Mouse (Mus musculus): ENCODE data around the gene Pigk. TPM values are rescaled to one million over a fixed set of nuclear protein-coding genes. Genes with fewer than 3 reads are reported as not detected.

Pigk gene
- total RNA-seq, 2 experiments from 2014 or later: 10.1 to 12.1 TPM

Other genes with a start within 250 kb of the Pigk start
- gene Ak5, start 45.7 kb upstream of the Pigk start, total RNA-seq (2015; ENCODE audit: low replicate concordance): not detected in 2 replicates
- gene Ak5, start 45.7 kb upstream of the Pigk start, total RNA-seq (2017; ENCODE audit: low replicate concordance): not detected in 2 replicates